Mouse (Mus musculus) cerebellum, adult 11 months (tissue): Measurements from ENCODE around the gene Ctnna2.

Experiments used
- DNase-seq: peaks from one replicate; pipeline ENCODE4 v3.0.0; 2022

Gene Ctnna2

GRCm38 (mm10) chr6:77811041-77811440 is 168.5 kb downstream of the Ctnna2 start:
- DNase-seq: no peak

GRCm38 (mm10) chr6:77802604-77803003 is 176.9 kb downstream of the Ctnna2 start:
- no peak for DNase-seq

- no peak for DNase-seq
These were observed 196.2 kb downstream of the Ctnna2 start for GRCm38 (mm10) chr6:77783342-77783741.

GRCm38 (mm10) chr6:77768357-77769103 is 211.0 kb downstream of the Ctnna2 start:
- no peak for DNase-seq

- DNase-seq: no peak
These were observed 221.3 kb downstream of the Ctnna2 start for GRCm38 (mm10) chr6:77758164-77758563.

- no peak for DNase-seq
These were observed 234.1 kb downstream of the Ctnna2 start for GRCm38 (mm10) chr6:77745426-77745825.

- DNase-seq: no peak
These were observed 235.8 kb downstream of the Ctnna2 start for GRCm38 (mm10) chr6:77743651-77744050.

- no peak for DNase-seq
These were observed 236.5 kb downstream of the Ctnna2 start for GRCm38 (mm10) chr6:77742988-77743387.

GRCm38 (mm10) chr6:77738640-77739039 is 240.9 kb downstream of the Ctnna2 start:
- DNase-seq: no peak

- no peak for DNase-seq
These were observed 254.6 kb downstream of the Ctnna2 start for GRCm38 (mm10) chr6:77724952-77725299.

GRCm38 (mm10) chr6:77724042-77724951 is 255.2 kb downstream of the Ctnna2 start:
- DNase-seq: no peak

- DNase-seq: no peak
These were observed 285.4 kb downstream of the Ctnna2 start for GRCm38 (mm10) chr6:77694093-77694492.

GRCm38 (mm10) chr6:77687173-77687572 is 292.3 kb downstream of the Ctnna2 start:
- DNase-seq: no peak

- DNase-seq: peak; percentile 30
These were observed 329.4 kb downstream of the Ctnna2 start for GRCm38 (mm10) chr6:77650127-77650526.

GRCm38 (mm10) chr6:77644591-77644990 is 334.9 kb downstream of the Ctnna2 start:
- DNase-seq: no peak

GRCm38 (mm10) chr6:77638784-77639183 is 340.7 kb downstream of the Ctnna2 start:
- DNase-seq: no peak

GRCm38 (mm10) chr6:77633997-77634396 is 345.5 kb downstream of the Ctnna2 start:
- peak; percentile 41 for DNase-seq

- DNase-seq: no peak
These were observed 350.8 kb downstream of the Ctnna2 start for GRCm38 (mm10) chr6:77628573-77629192.

GRCm38 (mm10) chr6:77604642-77605392 is 374.7 kb downstream of the Ctnna2 start:
- DNase-seq: no peak

- DNase-seq: no peak
These were observed 375.6 kb downstream of the Ctnna2 start for GRCm38 (mm10) chr6:77603914-77604313.

GRCm38 (mm10) chr6:77599244-77599643 is 380.3 kb downstream of the Ctnna2 start:
- DNase-seq: no peak

- DNase-seq: no peak
These were observed 396.9 kb downstream of the Ctnna2 start for GRCm38 (mm10) chr6:77582568-77582967.

GRCm38 (mm10) chr6:77580926-77581325 is 398.6 kb downstream of the Ctnna2 start:
- no peak for DNase-seq
